Mouse (Mus musculus) embryonic fibroblast, embryonic 13.5 days (primary cell): ENCODE measurements around the gene Acot12.

Experiments
- CTCF ChIP-seq: IDR thresholded peaks from 2 replicates; pipeline ENCODE4 v1.5.1; 2011; ENCODE audit warnings: mild to moderate bottlenecking, control low read depth, low read length, moderate library complexity, borderline replicate concordance; ENCODE audit not compliant: insufficient read depth
- POLR2A ChIP-seq: IDR thresholded peaks from 2 replicates; pipeline ENCODE4 v1.6.1; 2011; ENCODE audit warnings: low read depth, mild to moderate bottlenecking, control low read depth, low read length, moderate library complexity

DNA sequence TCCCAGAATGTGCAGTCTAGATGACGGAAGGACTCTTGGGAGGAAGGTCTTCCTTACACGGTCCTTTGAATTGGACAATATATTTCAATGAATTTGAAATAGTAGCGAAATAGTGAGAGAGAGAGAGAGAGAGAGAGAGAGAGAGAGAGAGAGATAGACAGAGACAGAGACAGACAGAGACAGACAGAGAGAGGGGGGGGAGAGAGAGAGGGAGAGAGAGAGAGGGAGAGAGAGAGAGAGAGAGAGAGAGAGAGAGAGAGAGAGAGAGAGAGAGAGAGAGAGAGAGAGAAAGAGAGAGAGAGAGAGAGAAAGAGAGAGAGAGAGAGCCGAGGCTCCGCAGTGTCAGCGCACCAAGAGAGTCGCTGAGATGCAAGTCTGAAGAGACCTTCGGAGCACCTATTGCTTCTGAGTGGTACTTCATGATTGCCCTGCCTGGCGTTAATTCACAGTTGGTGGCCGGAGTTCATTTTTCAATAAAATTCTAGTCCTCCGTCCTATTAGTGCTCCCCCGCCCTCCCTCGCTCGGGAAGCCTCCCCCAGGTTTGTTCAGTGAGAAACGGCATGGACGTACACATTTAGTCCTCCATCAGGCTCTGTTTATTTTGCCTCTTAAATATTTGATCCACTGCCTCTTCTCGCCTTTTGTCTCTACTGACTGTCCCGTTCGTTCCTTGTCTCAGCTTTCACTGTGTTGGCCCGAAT, 66.7 kb downstream of the Acot12 start:
- TF ChIP-seq CTCF (no peak), POLR2A (no peak)
